ENCODE assay signal across 16 mouse cellular contexts in genomic region chr19:55596804-55597203, GRCm38 (mm10).
A peak's percentile ranks its signal among the peaks of the same experiment; 100 is the strongest.
DNase-seq lines count a peak whose midpoint lies in the region; ATAC-seq and TF ChIP-seq lines count a peak whose summit lies in the region.
"Had no signal": no experiment of that assay in that cellular context is flagged by ENCODE, and none has a peak within 500 bp of the region (broad histone marks: within the 10 kb centered on the region; RNA-seq: fewer than 3 reads in every experiment).

No protein-coding gene starts in this region.

- no peak for ATAC-seq in forebrain, embryonic 16.5 days
- no peak; the same call in 1 of the 2 replicates for ATAC-seq in lung, postnatal 0 days
- no peak for ATAC-seq in granulocyte monocyte progenitor cell, adult 5-6 weeks (replicated peaks; ENCODE audit: poor library complexity, severe bottlenecking)
- ATAC-seq: hindbrain, postnatal 0 days had no signal

- no peaks in the 10 kb centered on the region for H3K36me3 ChIP-seq in forebrain, embryonic 10.5 days (replicated peaks)
- H3K36me3 ChIP-seq in forebrain, embryonic 16.5 days (ENCODE audit: control insufficient read depth, insufficient read depth): no peaks in the 10 kb centered on the region
- no peaks in the 10 kb centered on the region for H3K36me3 ChIP-seq in liver, adult 2 months (ENCODE audit: control insufficient read depth, insufficient read depth, low read length)
- no peaks in the 10 kb centered on the region for H3K36me3 ChIP-seq in lung, postnatal 0 days (ENCODE audit: insufficient read depth, low read length)
- H3K36me3 ChIP-seq: neural tube, embryonic 15.5 days had no signal

- DNase-seq in forebrain, embryonic 10.5 days (ENCODE audit: extremely low spot score, low spot score): no peak
- no peak for DNase-seq in liver, adult 2 months (ENCODE audit: extremely low read depth, low read depth, low spot score)
- no peak for DNase-seq in liver
- peak; percentile 50 for DNase-seq in lung, postnatal 0 days (ENCODE audit: low spot score)
- no peak for DNase-seq in right cerebral cortex, postnatal 4 days
- no peak for DNase-seq in urinary bladder, postnatal 14 days (ENCODE audit: low spot score)
- DNase-seq: cerebellum, postnatal 10 days; gastrocnemius, postnatal 36 days; left cerebral cortex, postnatal 4 days; thymus, postnatal 4 days had no signal

- no peak overlapping the region for H3K4me3 ChIP-seq in forebrain, embryonic 10.5 days
- H3K4me3 ChIP-seq in forebrain, embryonic 16.5 days (replicated peaks; ENCODE audit: low read length): no peak overlapping the region
- no peak overlapping the region for H3K4me3 ChIP-seq in liver, adult 2 months (ENCODE audit: insufficient read depth, low read depth, low read length)
- H3K4me3 ChIP-seq in lung, postnatal 0 days (ENCODE audit: low read depth, low read length): no peak overlapping the region
- H3K4me3 ChIP-seq: megakaryocyte, embryonic 14.5 days; neural tube, embryonic 15.5 days had no signal

- peak overlapping the region; percentile 36 for H3K27ac ChIP-seq in forebrain, embryonic 10.5 days
- no peak overlapping the region for H3K27ac ChIP-seq in forebrain, embryonic 16.5 days (ENCODE audit: low read length)
- peak overlapping the region; percentile 72 for H3K27ac ChIP-seq in liver, adult 2 months (replicated peaks; ENCODE audit: insufficient read depth, low read depth, low read length)
- no peak overlapping the region for H3K27ac ChIP-seq in lung, postnatal 0 days (ENCODE audit: low read length)
- H3K27ac ChIP-seq: hindbrain, postnatal 0 days; kidney, postnatal 0 days; neural tube, embryonic 15.5 days had no signal

- H3K4me2 ChIP-seq in forebrain, embryonic 16.5 days (ENCODE audit: low read length): no peak overlapping the region
- no peak overlapping the region for H3K4me2 ChIP-seq in lung, postnatal 0 days (replicated peaks; ENCODE audit: low read depth, low read length)
- H3K4me2 ChIP-seq: neural tube, embryonic 15.5 days had no signal

- no peak for TF ChIP-seq POLR2A in liver, adult 2 months (IDR thresholded peaks at IDR 0.05; ENCODE audit: extremely low read depth, insufficient read depth, low read length)

- H3K9me3 ChIP-seq in forebrain, embryonic 10.5 days: no peaks in the 10 kb centered on the region
- no peaks in the 10 kb centered on the region for H3K9me3 ChIP-seq in forebrain, embryonic 16.5 days (ENCODE audit: control insufficient read depth, low read length)
- no peaks in the 10 kb centered on the region for H3K9me3 ChIP-seq in lung, postnatal 0 days (ENCODE audit: low read length)
- H3K9me3 ChIP-seq: megakaryocyte, embryonic 14.5 days; neural tube, embryonic 15.5 days had no signal

- WGBS in forebrain, embryonic 10.5 days: 80% methylated on average over 6 of the region's 6 CpGs
- WGBS in forebrain, embryonic 16.5 days: 39% methylated on average over 6 of the region's 6 CpGs
- WGBS in liver, adult 2 months: 78% methylated on average over 6 of the region's 6 CpGs
- WGBS in lung, postnatal 0 days: 45% methylated on average over 6 of the region's 6 CpGs

- H3K9ac ChIP-seq in forebrain, embryonic 16.5 days (replicated peaks; ENCODE audit: low read depth, low read length): no peak overlapping the region
- no peak overlapping the region for H3K9ac ChIP-seq in liver, adult 2 months (ENCODE audit: low read depth, low read length)
- H3K9ac ChIP-seq in lung, postnatal 0 days (replicated peaks; ENCODE audit: low read depth): no peak overlapping the region
- H3K9ac ChIP-seq: neural tube, embryonic 15.5 days had no signal

- H3K4me1 ChIP-seq in forebrain, embryonic 10.5 days: peaks cover 64% of the 10 kb centered on the region
- H3K4me1 ChIP-seq in forebrain, embryonic 16.5 days (replicated peaks; ENCODE audit: control insufficient read depth, insufficient read depth, low read length): peaks cover 29% of the 10 kb centered on the region
- peaks cover 29% of the 10 kb centered on the region for H3K4me1 ChIP-seq in liver, adult 2 months (ENCODE audit: control insufficient read depth, insufficient read depth, low read length)
- peaks cover 3% of the 10 kb centered on the region; the same call in 1 of the 2 replicates for H3K4me1 ChIP-seq in lung, postnatal 0 days (ENCODE audit: insufficient read depth, low read depth, low read length)

- H3K27me3 ChIP-seq in forebrain, embryonic 10.5 days (ENCODE audit: poor library complexity, severe bottlenecking): peaks cover 31% of the 10 kb centered on the region
- peaks cover 4% of the 10 kb centered on the region; the same call in 1 of the 2 replicates for H3K27me3 ChIP-seq in forebrain, embryonic 16.5 days (replicated peaks; ENCODE audit: control insufficient read depth, insufficient read depth, low read length)
- H3K27me3 ChIP-seq in liver, adult 2 months (ENCODE audit: control insufficient read depth, insufficient read depth, low read length): no peaks in the 10 kb centered on the region
- H3K27me3 ChIP-seq in lung, postnatal 0 days (replicated peaks; ENCODE audit: insufficient read depth, low read length): peaks cover 3% of the 10 kb centered on the region; the same call in 1 of the 2 replicates
- H3K27me3 ChIP-seq: megakaryocyte, embryonic 14.5 days had no signal

- TF ChIP-seq EP300 in lung, postnatal 0 days (IDR thresholded peaks at IDR 0.05): no peak

- no peaks in the 10 kb centered on the region for H3K79me2 ChIP-seq in liver, adult 2 months (ENCODE audit: control insufficient read depth, insufficient read depth, low read length)

- no peak for TF ChIP-seq CTCF in liver, adult 2 months (IDR thresholded peaks at IDR 0.05; ENCODE audit: low read depth, low read length)
- no peak for TF ChIP-seq CTCF in lung, postnatal 0 days (IDR thresholded peaks at IDR 0.05)

Comparison
In these comparisons a context has a peak if more than half of its experiments do, and no peak if none do; other contexts are left out.
1. H3K27ac ChIP-seq: peak in forebrain, embryonic 10.5 days (single experiment) and liver, adult 2 months (single experiment); none in forebrain, embryonic 16.5 days (single experiment) and lung, postnatal 0 days (single experiment).